Mouse (Mus musculus) gastrocnemius, adult 2 months (tissue): Measurements from ENCODE around the gene Gstm3. TPM values are rescaled to one million over a fixed set of nuclear protein-coding genes. Genes with fewer than 3 reads are reported as not detected.
A peak's percentile ranks its signal among the peaks of the same experiment; 100 is the strongest.
"Not testable (repeated sequence)": the region's sequence is repeated elsewhere in the genome, so short reads cannot be mapped to it uniquely, and the experiment has no call there.

Experiments used
- DNase-seq: peaks from one replicate; pipeline ENCODE4 v3.0.0; 2022
- H3K27ac ChIP-seq: fragments of 200-600 bp; 2 replicates; pipeline ENCODE4 v1.8.1; 2022; ENCODE audit warnings: mild to moderate bottlenecking
- H3K4me3 ChIP-seq: fragments of 200-600 bp; 2 replicates; pipeline ENCODE4 v1.8.1; 2022; ENCODE audit warnings: mild to moderate bottlenecking, moderate library complexity
- CTCF ChIP-seq: fragments of 200-600 bp; IDR thresholded peaks from 2 replicates; pipeline ENCODE4 v1.8.1; 2022; ENCODE audit warnings: antibody characterized with exemption, mild to moderate bottlenecking, moderate library complexity
- intact Hi-C: fragments of 180-260 bp; cut with DNase I; formaldehyde crosslinking; loops from one replicate; pipeline ENCODE4 v1.15.1; 2025
- total RNA-seq, 2 experiments: library from RNA; stranded (reverse); gene quantifications; 2 replicates each; pipeline ENCODE4 v1.2.3; 2021

Gene Gstm3
- total RNA-seq, 2 experiments from 2014 or later: not detected

DNA sequence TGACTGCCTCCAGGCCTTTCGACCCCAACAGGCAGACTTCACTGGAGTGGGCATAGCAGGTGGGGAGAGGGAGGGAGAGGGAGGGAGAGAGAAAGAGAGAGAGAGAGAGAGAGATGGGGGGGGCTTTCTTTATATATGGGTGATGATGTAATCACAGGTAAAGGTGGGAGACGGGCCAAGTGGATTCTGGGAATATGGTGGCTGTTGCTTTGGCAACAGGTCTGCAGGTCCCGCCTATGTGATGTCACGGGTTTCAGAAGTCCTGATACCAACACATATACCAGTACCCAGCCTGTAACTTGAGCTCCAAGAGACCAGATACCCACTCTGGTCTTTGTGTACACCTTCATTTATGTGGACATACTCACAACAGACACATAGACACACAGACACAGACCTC, 27.5 kb upstream of the Gstm3 start:
- no peak for TF ChIP-seq CTCF
- no peak for DNase-seq
- no peak overlapping the region for H3K4me3 ChIP-seq
- intact Hi-C loops: no loop called here
- H3K27ac ChIP-seq: no peak overlapping the region

DNA sequence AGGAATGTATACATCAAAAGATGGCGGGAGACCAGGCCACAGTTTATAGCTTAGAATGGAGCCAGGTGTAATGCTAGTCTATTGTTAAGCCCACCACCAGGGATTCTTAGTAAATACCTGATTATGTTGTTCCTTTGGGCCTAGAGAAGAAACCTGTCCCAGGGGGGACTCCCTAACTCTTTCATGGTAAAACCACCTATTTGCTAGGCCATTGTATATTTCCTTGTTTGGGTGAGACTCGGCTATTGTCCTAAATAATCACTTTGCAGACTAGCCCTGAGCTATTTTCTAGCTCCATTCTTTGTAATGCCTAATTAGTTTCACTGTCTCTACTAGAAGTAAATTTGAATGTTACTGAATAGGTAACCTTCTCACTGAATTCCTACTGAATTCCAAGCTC, 26.9 kb upstream of the Gstm3 start:
- H3K27ac ChIP-seq, H3K4me3 ChIP-seq, intact Hi-C loops, DNase-seq: not testable (repeated sequence)

DNA sequence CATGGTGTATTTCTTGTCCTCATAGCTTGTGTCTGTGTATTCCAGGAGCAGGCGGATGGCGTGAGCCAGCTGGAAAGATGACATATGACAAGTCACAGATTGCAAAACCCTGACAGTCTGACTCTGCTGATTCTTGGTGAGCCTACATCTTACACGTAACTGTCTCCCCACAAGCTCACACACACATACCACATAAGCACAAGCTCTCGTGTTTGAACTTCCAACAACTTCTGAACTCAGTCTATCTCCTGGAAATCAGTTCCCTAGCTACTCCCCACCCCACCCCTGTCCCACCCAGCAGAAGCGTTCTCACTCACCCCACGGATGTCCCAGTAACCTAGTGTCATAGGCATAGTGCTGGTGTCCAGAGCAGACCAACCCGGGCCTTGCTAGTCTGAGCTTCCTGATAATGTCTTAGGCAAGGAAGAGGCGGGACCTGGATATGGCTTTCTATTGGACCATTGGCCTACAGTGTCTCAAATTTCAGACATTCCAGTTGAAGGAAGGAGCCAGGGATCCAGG, 17.0 kb upstream of the Gstm3 start, which contains the start of gene Gstm2:
TSS of gene Gstm2 (minus strand) at position 413 of the 522 bp plus-strand sequence.
- intact Hi-C loops: no loop called here
- peak; percentile 80 for DNase-seq
- Histone ChIP-seq H3K4me3 (peak within 1 kb of the TSS; percentile 68), H3K27ac (peak within 1 kb of the TSS; percentile 84)
- no peak for TF ChIP-seq CTCF

DNA sequence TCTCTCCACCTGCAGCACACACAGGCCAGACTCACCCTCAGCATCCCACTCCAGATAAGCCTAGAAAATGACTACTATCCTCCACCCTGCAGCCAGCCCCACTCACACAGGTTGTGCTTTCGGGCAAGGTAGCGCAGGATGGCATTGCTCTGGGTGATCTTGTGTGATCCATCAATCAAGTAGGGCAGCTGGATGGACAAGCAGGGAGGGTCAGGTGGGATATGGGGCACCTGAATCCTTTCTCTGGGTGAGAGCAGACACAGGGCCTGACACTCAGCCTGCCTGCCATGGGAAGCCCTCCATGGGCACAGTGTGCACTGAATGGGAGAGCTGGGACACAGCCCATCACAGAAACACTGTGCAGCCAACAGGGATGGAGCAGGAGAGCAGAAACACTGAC, 16.1 kb upstream of the Gstm3 start:
- DNase-seq, intact Hi-C loops: not testable (repeated sequence)
- peak overlapping the region; percentile 68 for H3K4me3 ChIP-seq
- peak overlapping the region; percentile 84 for H3K27ac ChIP-seq

DNA sequence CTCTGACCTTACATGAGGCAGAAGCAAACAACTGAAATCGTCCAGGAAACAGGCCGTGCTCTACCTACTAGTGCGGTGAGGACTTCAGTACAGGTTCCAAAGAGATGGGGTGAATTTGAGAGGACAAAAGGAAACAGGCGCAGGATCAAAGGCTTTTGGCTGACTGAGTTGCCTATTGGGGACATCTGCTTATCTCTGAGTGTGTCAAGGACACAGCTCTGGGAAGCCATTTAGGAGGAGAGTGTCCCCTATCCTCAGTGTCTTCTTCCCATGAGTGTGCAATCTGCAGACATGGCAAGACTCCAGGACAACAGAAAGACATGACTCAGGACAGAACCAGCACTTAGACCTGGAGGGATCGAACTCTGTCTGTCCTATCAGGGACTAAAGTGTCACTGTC, 15.4 kb upstream of the Gstm3 start:
- H3K27ac ChIP-seq: no peak overlapping the region
- no peak for DNase-seq
- H3K4me3 ChIP-seq: no peak overlapping the region
- no peak for TF ChIP-seq CTCF
- intact Hi-C loops: no loop called here

DNA sequence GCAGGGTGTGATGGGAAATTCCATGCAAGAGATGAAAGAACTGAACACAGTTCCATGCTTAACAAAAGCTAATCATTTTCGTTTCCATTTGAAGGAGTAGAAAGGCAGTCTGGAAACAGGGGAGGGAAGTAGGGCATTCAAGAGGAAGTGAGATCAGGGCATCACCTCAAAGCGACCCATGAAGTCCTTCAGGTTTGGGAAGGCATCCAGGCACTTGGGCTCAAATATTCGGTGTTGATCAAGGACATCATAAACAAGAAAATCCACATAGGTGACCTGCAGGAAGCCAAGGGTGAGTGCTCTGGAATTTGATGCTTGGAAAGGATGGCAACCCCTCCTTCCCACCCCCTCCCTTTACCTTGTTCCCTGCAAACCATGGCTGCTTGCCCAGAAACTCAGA, 14.7 kb upstream of the Gstm3 start:
- intact Hi-C loops: no loop called here
- no peak overlapping the region for H3K27ac ChIP-seq

DNA sequence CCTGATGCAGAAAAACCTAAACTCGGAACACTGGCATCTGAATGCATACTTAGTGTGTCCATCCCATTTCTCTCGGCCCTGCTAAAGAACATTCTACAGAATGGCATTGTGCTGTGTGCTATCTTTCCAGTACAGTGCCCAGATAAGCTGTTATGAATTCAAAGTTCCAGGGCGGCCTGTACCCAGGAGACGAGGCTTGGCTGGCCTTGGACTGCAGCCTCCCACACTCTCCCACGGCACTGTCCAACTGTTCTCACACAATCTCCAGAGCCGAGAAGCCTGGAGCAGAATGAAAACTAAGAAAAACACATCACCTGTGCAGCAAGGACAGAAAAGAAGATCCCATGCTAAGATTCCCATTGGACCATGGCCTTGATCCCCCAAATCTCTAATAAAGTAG, 13.6 kb upstream of the Gstm3 start:
- intact Hi-C loops: no loop called here
- no peak overlapping the region for H3K4me3 ChIP-seq
- DNase-seq: no peak
- no peak for TF ChIP-seq CTCF
- H3K27ac ChIP-seq: peak overlapping the region; percentile 46; the same call in 1 of the 2 replicates

More for the DNA sequence above, 14.7 kb upstream of the Gstm3 start:
- TF ChIP-seq CTCF: no peak
- no peak for DNase-seq
- H3K4me3 ChIP-seq: no peak overlapping the region

DNA sequence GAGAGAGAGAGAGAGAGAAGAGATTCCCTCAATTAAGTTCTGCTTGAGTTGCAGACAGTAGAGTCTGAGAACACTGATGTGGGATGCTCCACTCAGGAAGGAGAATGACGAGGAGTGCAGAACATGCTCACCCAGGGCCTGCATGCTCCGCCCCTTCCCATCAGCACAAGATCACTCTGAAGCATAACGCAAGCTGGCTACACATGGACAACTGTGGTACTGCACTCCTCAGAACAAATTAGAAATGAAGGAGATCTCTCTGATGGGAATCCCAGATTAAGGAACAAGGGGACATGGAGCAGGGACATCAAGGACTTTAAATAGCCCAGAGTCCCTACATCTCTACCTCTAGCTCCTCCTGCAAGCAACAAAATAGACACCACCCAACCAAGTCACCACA, 12.2 kb upstream of the Gstm3 start:
- no peak for TF ChIP-seq CTCF
- H3K4me3 ChIP-seq: no peak overlapping the region
- H3K27ac ChIP-seq: peak overlapping the region; percentile 24; the same call in 1 of the 2 replicates
- no peak for DNase-seq
- intact Hi-C loops: no loop called here

DNA sequence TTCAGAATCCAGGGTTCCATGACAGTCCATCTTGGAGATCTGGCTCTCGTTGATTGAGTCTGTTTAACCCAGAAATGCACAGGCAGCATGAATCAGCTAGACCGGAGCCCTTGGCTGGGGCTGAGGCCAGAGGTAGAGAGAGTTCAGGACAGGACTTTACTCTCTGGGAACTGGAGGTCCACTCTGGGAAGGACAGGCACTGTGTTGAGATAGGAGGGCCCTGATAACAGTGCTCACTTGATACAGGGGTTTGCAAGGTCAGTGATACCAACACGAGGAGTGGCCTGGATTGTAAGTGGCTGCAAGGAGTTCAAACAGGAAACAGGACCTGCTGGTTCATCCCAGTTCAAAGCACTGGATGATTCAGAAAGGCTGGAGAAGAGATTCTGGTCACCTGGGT, 8.6 kb upstream of the Gstm3 start:
- intact Hi-C loops: no loop called here
- H3K4me3 ChIP-seq: no peak overlapping the region
- TF ChIP-seq CTCF: no peak
- no peak overlapping the region for H3K27ac ChIP-seq
- DNase-seq: no peak

DNA sequence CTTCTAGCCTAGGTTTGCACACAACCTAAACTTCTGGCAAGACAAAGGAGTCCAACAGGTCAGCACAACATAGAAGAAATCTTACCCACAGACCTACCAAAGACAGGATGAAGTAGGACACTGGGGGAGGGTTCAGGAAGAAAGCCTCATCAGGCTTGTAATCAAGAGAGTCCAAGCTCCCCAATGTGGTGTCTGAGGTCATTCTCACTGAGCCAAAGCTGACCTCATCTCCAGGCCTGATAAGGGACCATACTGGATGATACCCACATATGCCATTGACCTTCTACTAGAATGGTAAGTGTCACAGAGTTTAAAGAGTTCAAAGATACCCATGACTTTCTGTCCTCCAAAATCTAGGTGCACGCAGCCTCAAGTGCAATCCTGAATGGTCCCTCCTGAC, 5.2 kb upstream of the Gstm3 start:
- TF ChIP-seq CTCF: no peak
- no peak overlapping the region for H3K27ac ChIP-seq
- H3K4me3 ChIP-seq: no peak overlapping the region
- DNase-seq: no peak
- intact Hi-C loops: no loop called here

DNA sequence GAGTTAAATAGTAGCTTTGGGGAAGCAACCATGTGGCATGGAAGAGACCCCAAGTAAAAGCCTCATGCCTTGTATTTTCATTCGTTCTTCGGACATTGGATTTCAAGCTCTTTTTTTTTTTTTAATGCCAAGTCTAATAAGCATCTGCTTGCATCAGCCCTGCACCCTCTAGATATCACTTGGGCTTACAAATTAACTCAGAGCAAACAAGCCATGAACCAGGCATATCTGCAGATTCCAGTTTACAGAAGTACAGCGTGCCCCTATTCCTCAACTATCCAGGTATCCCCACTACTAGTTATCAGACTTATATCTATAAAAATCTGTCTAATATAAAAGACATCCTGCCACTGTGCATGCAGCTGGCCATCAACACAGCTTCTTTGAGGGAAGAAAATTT, 3.0 kb upstream of the Gstm3 start:
- DNase-seq: no peak
- no peak for TF ChIP-seq CTCF
- intact Hi-C loops: no loop called here
- H3K4me3 ChIP-seq: no peak overlapping the region
- H3K27ac ChIP-seq: no peak overlapping the region

DNA sequence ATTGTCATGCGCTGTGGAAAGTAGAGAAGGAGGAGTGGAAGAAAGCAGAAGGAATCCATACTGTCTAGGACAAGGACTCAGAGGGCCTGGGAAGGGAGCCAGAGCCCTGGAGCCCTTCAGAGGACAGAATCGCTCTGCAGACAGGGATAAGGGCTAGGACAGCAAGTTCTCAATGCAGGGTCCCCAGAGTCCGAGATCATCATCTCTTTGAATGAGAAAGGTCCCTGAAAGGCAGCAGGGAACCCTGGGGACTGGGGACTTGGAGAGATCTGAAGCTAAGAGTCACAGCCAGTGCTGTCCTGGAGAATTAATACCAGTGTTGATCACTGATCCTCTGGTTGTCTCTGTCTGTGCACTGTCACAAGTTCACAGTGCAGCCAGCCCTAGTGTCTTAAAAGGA, 2.0 kb upstream of the Gstm3 start:
- H3K4me3 ChIP-seq, H3K27ac ChIP-seq, intact Hi-C loops, DNase-seq: not testable (repeated sequence)

DNA sequence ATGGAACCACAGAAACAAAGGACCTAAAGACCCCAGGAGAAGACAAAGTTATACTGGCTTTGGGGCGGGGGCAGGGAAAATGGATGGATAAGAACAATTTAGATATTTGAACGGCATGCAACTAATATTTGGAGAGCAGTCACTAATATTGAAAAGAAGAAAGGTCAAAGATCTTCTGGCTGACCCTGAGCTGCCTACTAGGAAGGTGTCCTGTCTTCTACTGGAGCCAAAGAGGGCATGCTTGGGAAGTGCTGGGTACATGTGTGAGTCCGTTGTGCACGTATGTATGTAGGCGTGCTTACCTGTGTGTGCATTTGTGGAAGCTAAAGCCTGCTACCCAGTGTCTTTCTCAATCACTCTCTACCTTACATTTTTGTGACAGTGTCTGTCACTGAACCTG, 2.5 kb downstream of the Gstm3 start:
- intact Hi-C loops: no loop called here
- no peak for DNase-seq
- no peak for TF ChIP-seq CTCF
- H3K27ac ChIP-seq: no peak overlapping the region
- no peak overlapping the region for H3K4me3 ChIP-seq

DNA sequence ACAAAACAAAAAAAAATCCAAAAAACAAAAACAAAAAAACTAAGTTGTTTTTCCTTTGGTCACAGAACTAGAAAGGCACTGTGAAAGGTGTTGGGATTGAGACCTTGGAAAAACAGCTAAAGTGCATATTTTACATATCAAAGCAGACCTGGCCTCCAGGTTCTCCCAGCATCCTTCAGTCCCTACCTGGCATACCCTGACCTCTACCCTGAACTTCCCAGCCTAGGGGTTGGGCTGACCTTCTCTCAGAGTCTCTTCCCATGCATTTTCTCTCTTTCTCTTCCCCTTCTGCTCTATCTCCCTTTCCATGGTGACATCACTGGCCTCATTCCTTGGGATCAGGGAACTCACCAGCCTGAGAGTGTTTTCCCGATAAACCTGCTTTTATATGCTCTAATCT, 3.5 kb downstream of the Gstm3 start:
- intact Hi-C loops: no loop called here
- DNase-seq: no peak
- no peak for TF ChIP-seq CTCF

More for the DNA sequence above, 3.5 kb downstream of the Gstm3 start:
- no peak overlapping the region for H3K4me3 ChIP-seq
- H3K27ac ChIP-seq: no peak overlapping the region
